ENCODE assay signal across 18 mouse cellular contexts in the genomic region with DNA sequence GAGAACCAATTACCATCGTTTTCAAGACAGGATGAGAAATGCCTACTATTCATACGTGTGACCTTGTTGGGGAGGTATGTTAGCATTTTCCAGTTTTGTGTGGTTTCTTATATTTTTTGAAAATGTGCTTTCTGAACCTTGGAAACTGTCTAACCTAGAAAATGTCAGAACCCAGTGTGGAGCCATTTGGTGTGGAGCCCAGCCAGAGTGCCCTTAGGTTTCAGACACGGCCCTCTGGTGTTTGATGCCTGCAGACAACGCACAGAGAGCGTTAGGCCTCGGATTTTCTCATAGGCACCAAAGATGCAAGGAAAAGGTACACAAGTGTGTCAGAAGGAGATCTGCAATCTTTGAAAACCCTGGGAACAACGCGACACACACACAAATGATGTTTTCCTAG.
DNase-seq lines count a peak whose midpoint lies in the region; ATAC-seq and TF ChIP-seq lines count a peak whose summit lies in the region.
"Had no signal": no experiment of that assay in that cellular context is flagged by ENCODE, and none has a peak within 500 bp of the region (broad histone marks: within the 10 kb centered on the region; RNA-seq: fewer than 3 reads in every experiment).

No protein-coding gene starts in this region.

- no peak overlapping the region for H3K4me3 ChIP-seq in layer of hippocampus, adult 2 months
- H3K4me3 ChIP-seq in midbrain, postnatal 0 days (ENCODE audit: low read depth, low read length), result no peak overlapping the region
- H3K4me3 ChIP-seq: intestine, embryonic 15.5 days had no signal

- DNase-seq in layer of hippocampus, adult 2 months (ENCODE audit: low spot score in 2 of 2), result no peak
- no peak for DNase-seq in layer of hippocampus, postnatal 25 days (ENCODE audit: extremely low spot score in 1 of 2, low spot score in 1 of 2)
- peak; percentile 55 for DNase-seq in cerebellum, adult 11-12 months
- DNase-seq in cerebellum, adult 9-11 months, result peak; percentile 65
- DNase-seq in midbrain, postnatal 0 days (ENCODE audit: low spot score), result no peak
- DNase-seq in ovary, postnatal 10 days (ENCODE audit: low spot score), result no peak
- DNase-seq in Muller cell, postnatal 12 days (ENCODE audit: inconsistent ontology term), result no peak
- DNase-seq: adrenal gland, adult 2 months; embryo, embryonic 11 days; gastrocnemius, adult 2 months; heart, adult 18-20 months; heart, postnatal 10 days; liver; lung, adult 2 months; lung, postnatal 4 days; right cerebral cortex, postnatal 25 days; thymus, adult 18-20 months had no signal

- H3K9me3 ChIP-seq in midbrain, postnatal 0 days (ENCODE audit: low read length), result no peaks in the 10 kb centered on the region
- H3K9me3 ChIP-seq: intestine, embryonic 15.5 days had no signal

- 86% methylated on average over 8 of the region's 8 CpGs for WGBS in midbrain, postnatal 0 days

- H3K27me3 ChIP-seq in midbrain, postnatal 0 days (ENCODE audit: insufficient read depth, low read length), result no peaks in the 10 kb centered on the region
- H3K27me3 ChIP-seq: intestine, embryonic 15.5 days had no signal

- 0 out of 2 replicates have a peak, but pooled peaks cover 9% of the 10 kb centered on the region for H3K4me1 ChIP-seq in midbrain, postnatal 0 days (ENCODE audit: insufficient read depth, low read length)
- H3K4me1 ChIP-seq: intestine, embryonic 15.5 days had no signal

- no peak for TF ChIP-seq CTCF in layer of hippocampus, adult 2 months (conservative IDR thresholded peaks at IDR 0.05)
- no peak for TF ChIP-seq CTCF in midbrain, postnatal 0 days (IDR thresholded peaks at IDR 0.05)

- H3K9ac ChIP-seq in midbrain, postnatal 0 days (replicated peaks; ENCODE audit: low read length, poor library complexity, severe bottlenecking), result no peak overlapping the region
- H3K9ac ChIP-seq: intestine, embryonic 15.5 days had no signal

- no peak for ATAC-seq in midbrain, postnatal 0 days (ENCODE audit: low FRiP score)
- ATAC-seq: intestine, embryonic 15.5 days had no signal

- H3K4me2 ChIP-seq in midbrain, postnatal 0 days (ENCODE audit: low read depth, low read length, poor library complexity, severe bottlenecking), result no peak overlapping the region
- H3K4me2 ChIP-seq: intestine, embryonic 15.5 days had no signal

- peaks cover 7% of the 10 kb centered on the region; the same call in 1 of the 2 replicates for H3K36me3 ChIP-seq in midbrain, postnatal 0 days (ENCODE audit: insufficient read depth, low read length)
- H3K36me3 ChIP-seq: intestine, embryonic 15.5 days had no signal

- peak overlapping the region; percentile 49; the same call in 1 of the 2 replicates for H3K27ac ChIP-seq in layer of hippocampus, adult 2 months
- peak overlapping the region; percentile 21; the same call in 1 of the 2 replicates for H3K27ac ChIP-seq in midbrain, postnatal 0 days (ENCODE audit: low read depth, low read length)
- H3K27ac ChIP-seq: intestine, embryonic 15.5 days had no signal

Comparison
In these comparisons a context has a peak if more than half of its experiments do, and no peak if none do; other contexts are left out.
1. DNase-seq: peak in cerebellum, adult 11-12 months (single experiment) and cerebellum, adult 9-11 months (single experiment); none in layer of hippocampus, adult 2 months (0 of 2), layer of hippocampus, postnatal 25 days (0 of 2), midbrain, postnatal 0 days (single experiment), ovary, postnatal 10 days (single experiment) and Muller cell, postnatal 12 days (single experiment).